Mouse (Mus musculus) MEL (cell line): ENCODE results near the gene Ccna2. TPM values are rescaled to one million over a fixed set of nuclear protein-coding genes. Genes with fewer than 3 reads are reported as not detected.
A peak's percentile ranks its signal among the peaks of the same experiment; 100 is the strongest.

ENCODE experiments used
- DNase-seq: peaks from one replicate; pipeline ENCODE4 v3.0.0; 2011; ENCODE audit warnings: low read depth, low spot score
- H3K27ac ChIP-seq: 2 replicates; pipeline ENCODE4 v1.5.1; 2012; ENCODE audit warnings: low read depth, mild to moderate bottlenecking, control low read depth, low read length, moderate library complexity; ENCODE audit not compliant: control insufficient read depth
- H3K27me3 ChIP-seq, 2 experiments: fragments of 150-350 bp in 1 of 2; sonication (generic) in 1 of 2; 2 replicates each; pipeline ENCODE4 v1.6.1; 2012; ENCODE audit warnings: low read length in 2 of 2, mild to moderate bottlenecking in 2 of 2, improper control_type of control experiment in 1 of 2, moderate library complexity in 1 of 2; ENCODE audit not compliant: insufficient read depth in 2 of 2, control insufficient read depth in 1 of 2
- H3K36me3 ChIP-seq, 2 experiments: 2 replicates each; pipeline ENCODE4 v1.6.1; 2012 to 2014; ENCODE audit warnings: low read length in 2 of 2, improper control_type of control experiment in 1 of 2, inconsistent platforms in 1 of 2, mild to moderate bottlenecking in 1 of 2; ENCODE audit not compliant: insufficient read depth in 2 of 2, control insufficient read depth in 1 of 2
- H3K4me1 ChIP-seq, 2 experiments: fragments of 150-350 bp in 1 of 2; sonication (generic) in 1 of 2; 2 replicates each; pipeline ENCODE4 v1.6.1; 2012; ENCODE audit warnings: low read length in 2 of 2, improper control_type of control experiment in 1 of 2, mild to moderate bottlenecking in 1 of 2; ENCODE audit not compliant: insufficient read depth in 2 of 2, control insufficient read depth in 1 of 2
- H3K4me3 ChIP-seq, 2 experiments: fragments of 150-350 bp in 1 of 2; sonication (generic) in 1 of 2; 2 replicates each; pipeline ENCODE4 v1.5.1; 2012; ENCODE audit warnings: low read depth in 2 of 2, low read length in 2 of 2, mild to moderate bottlenecking in 2 of 2, moderate library complexity in 2 of 2, control low read depth in 1 of 2, improper control_type of control experiment in 1 of 2; ENCODE audit not compliant: control insufficient read depth in 1 of 2, insufficient read depth in 1 of 2
- H3K79me2 ChIP-seq: 2 replicates; pipeline ENCODE4 v1.6.1; 2012; ENCODE audit warnings: mild to moderate bottlenecking, low read length, moderate library complexity; ENCODE audit not compliant: control insufficient read depth, poor library complexity, insufficient read depth
- H3K9ac ChIP-seq: 2 replicates; pipeline ENCODE4 v1.6.1; 2012; ENCODE audit warnings: low read depth, mild to moderate bottlenecking, control low read depth, low read length, moderate library complexity; ENCODE audit not compliant: control insufficient read depth, poor library complexity, severe bottlenecking
- H3K9me3 ChIP-seq: fragments of 150-350 bp; sonication (generic); replicated peaks from 2 replicates; pipeline ENCODE4 v1.6.1; 2012; ENCODE audit warnings: mild to moderate bottlenecking, low read length, improper control_type of control experiment, moderate library complexity; ENCODE audit not compliant: insufficient read depth
- BHLHE40 ChIP-seq: IDR thresholded peaks from 2 replicates; pipeline ENCODE4 v1.6.1; 2012; ENCODE audit warnings: low read depth, mild to moderate bottlenecking, inconsistent platforms, low read length, improper control_type of control experiment, borderline replicate concordance
- CHD1 ChIP-seq: IDR thresholded peaks from 2 replicates; pipeline ENCODE4 v1.6.1; 2012; ENCODE audit warnings: low read depth, mild to moderate bottlenecking, inconsistent platforms, low read length, improper control_type of control experiment
- CHD2 ChIP-seq: IDR thresholded peaks from 2 replicates; pipeline ENCODE4 v1.6.1; 2011; ENCODE audit warnings: low read length, improper control_type of control experiment
- CTCF ChIP-seq, 3 experiments: IDR thresholded peaks in 2 of 3; conservative IDR thresholded peaks in 1 of 3; 2 replicates each; pipeline ENCODE4 v1.5.1; 2011 to 2012; ENCODE audit warnings: low read length in 3 of 3, low read depth in 2 of 3, mild to moderate bottlenecking in 2 of 3, improper control_type of control experiment in 1 of 3, inconsistent platforms in 1 of 3, mixed read lengths in 1 of 3, moderate library complexity in 1 of 3; ENCODE audit not compliant: control insufficient read depth in 1 of 3, insufficient read depth in 1 of 3, poor library complexity in 1 of 3, severe bottlenecking in 1 of 3
- E2F4 ChIP-seq: IDR thresholded peaks from 2 replicates; pipeline ENCODE4 v1.6.1; 2011; ENCODE audit warnings: low read depth, low read length, improper control_type of control experiment, borderline replicate concordance
- ELF1 ChIP-seq: IDR thresholded peaks from 2 replicates; pipeline ENCODE4 v1.6.1; 2014; ENCODE audit warnings: low read depth, mild to moderate bottlenecking, inconsistent platforms, low read length, improper control_type of control experiment, moderate library complexity
- ETS1 ChIP-seq: IDR thresholded peaks from 2 replicates; pipeline ENCODE4 v1.6.1; 2012; ENCODE audit warnings: low read depth, mild to moderate bottlenecking, inconsistent platforms, low read length, improper control_type of control experiment, moderate library complexity
- GABPA ChIP-seq: IDR thresholded peaks from 2 replicates; pipeline ENCODE4 v1.6.1; 2012; ENCODE audit warnings: low read depth, mild to moderate bottlenecking, inconsistent platforms, low read length, improper control_type of control experiment, moderate library complexity
- GATA1 ChIP-seq: IDR thresholded peaks from 2 replicates; pipeline ENCODE4 v1.6.1; 2011; ENCODE audit warnings: low read depth, low read length, improper control_type of control experiment
- HCFC1 ChIP-seq: IDR thresholded peaks from 2 replicates; pipeline ENCODE4 v1.6.1; 2012; ENCODE audit warnings: low read depth, mild to moderate bottlenecking, inconsistent platforms, low read length, improper control_type of control experiment, moderate library complexity
- JUND ChIP-seq: IDR thresholded peaks from 2 replicates; pipeline ENCODE4 v1.6.1; 2011; ENCODE audit warnings: low read depth, mild to moderate bottlenecking, improper control_type of control experiment, low read length
- MAFK ChIP-seq: IDR thresholded peaks from 2 replicates; pipeline ENCODE4 v1.6.1; 2011; ENCODE audit warnings: low read depth, mild to moderate bottlenecking, low read length, improper control_type of control experiment, borderline replicate concordance
- MAX ChIP-seq: IDR thresholded peaks from 2 replicates; pipeline ENCODE4 v1.6.1; 2011; ENCODE audit warnings: low read length, improper control_type of control experiment
- MAZ ChIP-seq: IDR thresholded peaks from 2 replicates; pipeline ENCODE4 v1.6.1; 2012; ENCODE audit warnings: low read depth, mild to moderate bottlenecking, inconsistent platforms, low read length, improper control_type of control experiment
- MXI1 ChIP-seq: IDR thresholded peaks from 2 replicates; pipeline ENCODE4 v1.6.1; 2011; ENCODE audit warnings: mild to moderate bottlenecking, low read depth, low read length, improper control_type of control experiment
- NELFE ChIP-seq: IDR thresholded peaks from 2 replicates; pipeline ENCODE4 v1.6.1; 2011; ENCODE audit warnings: low read depth, low read length, improper control_type of control experiment
- NRF1 ChIP-seq: IDR thresholded peaks from 2 replicates; pipeline ENCODE4 v1.6.1; 2014; ENCODE audit warnings: low read depth, mild to moderate bottlenecking, inconsistent platforms, low read length, improper control_type of control experiment, moderate library complexity; ENCODE audit not compliant: poor library complexity, insufficient read depth, severe bottlenecking
- POLR2A ChIP-seq, 2 experiments: IDR thresholded peaks; 2 replicates each; pipeline ENCODE4 v1.6.1; 2011 to 2012; ENCODE audit warnings: low read length in 2 of 2, mild to moderate bottlenecking in 2 of 2, control low read depth in 1 of 2, improper control_type of control experiment in 1 of 2, low read depth in 1 of 2, moderate library complexity in 1 of 2; ENCODE audit not compliant: control insufficient read depth in 1 of 2, insufficient read depth in 1 of 2, poor library complexity in 1 of 2
- POLR2AphosphoS2 ChIP-seq: IDR thresholded peaks from 2 replicates; pipeline ENCODE4 v1.6.1; 2011; ENCODE audit warnings: low read length, improper control_type of control experiment
- POLR2AphosphoS5 ChIP-seq: IDR thresholded peaks from 2 replicates; pipeline ENCODE4 v1.6.1; 2012; ENCODE audit warnings: low read depth, borderline replicate concordance, mild to moderate bottlenecking, inconsistent platforms, low read length, moderate library complexity, mixed read lengths
- RAD21 ChIP-seq: IDR thresholded peaks from 2 replicates; pipeline ENCODE4 v1.6.1; 2011; ENCODE audit warnings: mild to moderate bottlenecking, low read depth, low read length, improper control_type of control experiment
- SIN3A ChIP-seq: IDR thresholded peaks from 2 replicates; pipeline ENCODE4 v1.6.1; 2012; ENCODE audit warnings: low read length, improper control_type of control experiment, inconsistent platforms
- SMC3 ChIP-seq: IDR thresholded peaks from 2 replicates; pipeline ENCODE4 v1.6.1; 2011; ENCODE audit warnings: low read depth, low read length, improper control_type of control experiment
- TAL1 ChIP-seq: IDR thresholded peaks from 2 replicates; pipeline ENCODE4 v1.6.1; 2012; ENCODE audit warnings: mild to moderate bottlenecking, inconsistent platforms, low read length, moderate library complexity, mixed read lengths
- TBP ChIP-seq: IDR thresholded peaks from 2 replicates; pipeline ENCODE4 v1.8.0; 2011; ENCODE audit warnings: low read depth, low read length, improper control_type of control experiment
- TCF12 ChIP-seq: IDR thresholded peaks from 2 replicates; pipeline ENCODE4 v1.6.1; 2014; ENCODE audit warnings: low read depth, mild to moderate bottlenecking, inconsistent platforms, low read length, improper control_type of control experiment, moderate library complexity
- UBTF ChIP-seq: IDR thresholded peaks from 2 replicates; pipeline ENCODE4 v1.6.1; 2012; ENCODE audit warnings: low read depth, mild to moderate bottlenecking, inconsistent platforms, low read length, improper control_type of control experiment, moderate library complexity, borderline replicate concordance; ENCODE audit not compliant: insufficient read depth
- USF2 ChIP-seq, 2 experiments: IDR thresholded peaks; 2 replicates each; pipeline ENCODE4 v1.6.1; 2011 to 2012; ENCODE audit warnings: improper control_type of control experiment in 2 of 2, low read length in 2 of 2, borderline replicate concordance in 1 of 2, inconsistent platforms in 1 of 2, low read depth in 1 of 2, mild to moderate bottlenecking in 1 of 2; ENCODE audit not compliant: insufficient read depth in 1 of 2
- ZKSCAN1 ChIP-seq: IDR thresholded peaks from 2 replicates; pipeline ENCODE4 v1.6.1; 2012; ENCODE audit warnings: low read depth, mild to moderate bottlenecking, inconsistent platforms, low read length, improper control_type of control experiment, moderate library complexity
- ZMIZ1 ChIP-seq: IDR thresholded peaks from 2 replicates; pipeline ENCODE4 v1.6.1; 2012; ENCODE audit warnings: low read depth, mild to moderate bottlenecking, inconsistent platforms, low read length, improper control_type of control experiment, moderate library complexity
- polyA plus RNA-seq, 2 experiments: library from polyadenylated mRNA; stranded (reverse) in 1 of 2; unstranded in 1 of 2; fragments of >175 nt in 1 of 2; fragments of >200 nt in 1 of 2; gene quantifications; 2 replicates each; pipeline versions ENCODE4 v1.2.1 to v1.2.4; 2012; ENCODE audit warnings: low replicate concordance in 2 of 2, low read depth in 1 of 2; ENCODE audit not compliant: insufficient read length in 2 of 2, insufficient read depth in 1 of 2, missing spikeins in 1 of 2
- total RNA-seq: library from RNA; depleted of rRNA; stranded (reverse); fragments of 300-350 nt; gene quantifications from 2 replicates; pipeline ENCODE4 v1.2.3, GENCODE M21; 2012; rRNA removed

The Ccna2 gene
- total RNA-seq (124 and 133 TPM in 2 replicates), polyA plus RNA-seq (100 to 1,000 TPM; 180 to 487 TPM)

DNA sequence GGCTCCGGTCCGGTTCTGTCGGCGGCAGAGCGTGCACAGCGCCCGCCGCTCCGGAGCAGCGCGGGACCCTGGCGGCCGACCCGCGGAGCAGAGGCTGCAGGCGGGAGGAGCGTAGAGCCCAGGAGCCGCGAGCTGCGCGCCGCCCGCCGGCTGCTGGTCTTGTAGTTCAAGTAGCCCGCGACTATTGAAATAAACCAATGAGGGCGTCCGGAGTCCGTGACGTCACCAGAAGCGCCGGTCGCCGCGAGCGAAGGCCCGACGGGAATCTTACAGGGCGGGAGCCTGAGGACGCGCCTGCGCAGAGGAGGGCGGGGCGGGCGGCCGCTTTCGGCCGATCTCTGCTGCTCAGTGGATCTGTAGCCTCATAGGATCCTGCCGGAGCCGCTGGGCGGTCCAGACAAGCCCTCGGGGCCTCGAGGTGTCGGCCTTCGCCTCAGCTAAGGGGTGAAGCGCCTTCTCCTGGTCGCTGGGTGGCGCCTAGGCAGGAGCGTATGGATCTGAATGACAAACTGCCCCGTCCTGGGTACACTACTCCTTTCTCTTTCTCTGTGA, at the start of gene Ccna2:
TSS of gene Ccna2 (minus strand) at position 324 of the 552 bp plus-strand sequence.
- Histone ChIP-seq H3K9me3 (no peaks in the 10 kb centered on the region), H3K36me3 (peaks cover 18 to 19% of the 10 kb centered on the region in 2 experiments), H3K79me2 (peaks cover 22% of the 10 kb centered on the region), H3K4me3 (peak within 1 kb of the TSS; percentile 95 to 98), H3K27ac (peak within 1 kb of the TSS; percentile 56), H3K4me1 (peaks cover 0 to 5% of the 10 kb centered on the region in 2 experiments; a peak in 2 of 4 replicates), H3K27me3 (peaks cover 2 to 4% of the 10 kb centered on the region in 2 experiments), H3K9ac (peak within 1 kb of the TSS; percentile 91)
- TF ChIP-seq RAD21 (peak; percentile 22; the same call in 1 of the 2 replicates), ZKSCAN1 (no peak), MAZ (peak; percentile 60; the same call in 1 of the 2 replicates), MAFK (no peak), UBTF (no peak), NRF1 (peak; percentile 90), CHD1 (no peak), CHD2 (no peak), HCFC1 (peak; percentile 88), ZMIZ1 (peak; percentile 85), SMC3 (peak; percentile 57), JUND (no peak), TBP (peak; percentile 57; the same call in 1 of the 2 replicates), CTCF (IDR thresholded peaks at IDR 0.05 in 2 of 3, conservative IDR thresholded peaks at IDR 0.05 in 1 of 3; ENCODE audit: control insufficient read depth in 1 of 3, insufficient read depth in 1 of 3, low read depth in 2 of 3, low read length in 3 of 3, poor library complexity in 1 of 3, severe bottlenecking in 1 of 3) (peak; percentile 39 to 72 (median 72); a peak in 5 of 6 replicates), MXI1 (peak; percentile 89), E2F4 (peak; percentile 81; the same call in 1 of the 2 replicates), POLR2AphosphoS5 (no peak), GABPA (no peak), ETS1 (0 out of 2 replicates have a peak, but pooled peaks have one; percentile 19), ELF1 (peak; percentile 8; the same call in 1 of the 2 replicates), BHLHE40 (no peak), TCF12 (0 out of 2 replicates have a peak, but pooled peaks have one; percentile 36), MAX (peak; percentile 66), SIN3A (peak; percentile 96; the same call in 1 of the 2 replicates), USF2 (IDR thresholded peaks at IDR 0.05; ENCODE audit: borderline replicate concordance in 1 of 2, insufficient read depth in 1 of 2, low read depth in 1 of 2, low read length in 2 of 2) (no peak), GATA1 (no peak), NELFE (peak; percentile 94), POLR2A (IDR thresholded peaks at IDR 0.05; ENCODE audit: control insufficient read depth in 1 of 2, insufficient read depth in 1 of 2, low read depth in 1 of 2, low read length in 2 of 2, poor library complexity in 1 of 2) (peak; percentile 93 to 94), POLR2AphosphoS2 (peak; percentile 86), TAL1 (no peak)
- peak; percentile 99 for DNase-seq
